Mouse (Mus musculus) testis, adult 2 months (tissue): ENCODE results near the gene R3hdm4.

Experiments used
- CTCF ChIP-seq: fragments of 200-500 bp; IDR thresholded peaks from 2 replicates; pipeline ENCODE4 v1.5.1; 2012; ENCODE audit warnings: low read depth, mild to moderate bottlenecking, inconsistent platforms, low read length, moderate library complexity; ENCODE audit not compliant: control insufficient read depth, insufficient read depth, insufficient replicate concordance
- POLR2A ChIP-seq: fragments of 200-500 bp; IDR thresholded peaks from 2 replicates; pipeline ENCODE4 v1.6.1; 2012; ENCODE audit warnings: low read depth, mild to moderate bottlenecking, inconsistent platforms, low read length, moderate library complexity; ENCODE audit not compliant: control insufficient read depth

GRCm38 (mm10) chr10:79918231-79919078 lies 2.6 kb downstream of the R3hdm4 start:
- TF ChIP-seq CTCF (no peak), POLR2A (no peak)
